Mouse (Mus musculus) liver, embryonic 14.5 days (tissue): Measurements from ENCODE around the gene P2ry13.

ENCODE experiments used
- CTCF ChIP-seq: IDR thresholded peaks from 2 replicates; pipeline ENCODE4 v1.5.1; 2016; ENCODE audit warnings: antibody characterized with exemption, low read depth, control low read depth
- EP300 ChIP-seq: IDR thresholded peaks from 2 replicates; pipeline ENCODE4 v1.6.1; 2016; ENCODE audit warnings: antibody characterized with exemption, low read depth

GRCm38 (mm10) chr3:59212404-59212803 lies 1.7 kb upstream of the P2ry13 start:
- TF ChIP-seq CTCF (no peak), EP300 (no peak)
